Mouse (Mus musculus) stomach, postnatal 0 days (tissue): Measurements from ENCODE around the gene Dnajc16.

Source experiments
- CTCF ChIP-seq: IDR thresholded peaks from 2 replicates; pipeline ENCODE4 v1.5.1; 2016; ENCODE audit warnings: antibody characterized with exemption, low read depth, mild to moderate bottlenecking, moderate library complexity
- EP300 ChIP-seq: optimal IDR thresholded peaks from 2 replicates; pipeline ENCODE3; 2016; ENCODE audit warnings: antibody characterized with exemption

- TF ChIP-seq CTCF: no peak
- no peak for TF ChIP-seq EP300
Measured at GRCm38 (mm10) chr4:141828177-141828576, 37.4 kb upstream of the Dnajc16 start.
